Mouse (Mus musculus) neural tube, postnatal 0 days (tissue): ENCODE results near the gene Tifa. TPM values are rescaled to one million over a fixed set of nuclear protein-coding genes. Genes with fewer than 3 reads are reported as not detected.

Source experiments
- polyA plus RNA-seq: library from polyadenylated mRNA; unstranded; fragments of >200 nt; fragmentation: Nextera tagmentation; extraction: Ambion mirVana; gene quantifications from 2 replicates; pipeline ENCODE4 v1.2.1, GENCODE M21; 2015

The Tifa gene
- polyA plus RNA-seq = 4.3 and 4.4 TPM in 2 replicates

GRCm38 (mm10) chr3:127789500-127790191, at the start of gene Tifa:
Gene Tifa (plus strand): TSS chr3:127789805.

GRCm38 (mm10) chr3:127780021-127780644, 9.5 kb upstream of the Tifa start, which contains the start of gene Alpk1:
Gene Alpk1 (minus strand): TSS chr3:127780527.

GRCm38 (mm10) chr3:127837154-127837865, 47.7 kb downstream of the Tifa start, which contains the start of gene Ap1ar:
Gene Ap1ar (minus strand): TSS chr3:127837523.

Other genes with a start within 250 kb of the Tifa start
- 22.3 and 23.1 TPM in 2 replicates for gene Larp7, start 236.5 kb upstream of the Tifa start, polyA plus RNA-seq
- gene Zgrf1, start 236.3 kb upstream of the Tifa start, polyA plus RNA-seq = 2.5 and 3.0 TPM in 2 replicates
- gene Neurog2, start 156.7 kb upstream of the Tifa start, polyA plus RNA-seq = 0.67 and 0.73 TPM in 2 replicates
- 0.42 and 0.44 TPM in 2 replicates for gene Alpk1, start 9.3 kb upstream of the Tifa start, polyA plus RNA-seq
- 84.3 and 97.7 TPM in 2 replicates for gene Ap1ar, start 47.7 kb downstream of the Tifa start, polyA plus RNA-seq
- gene Fam241a, start 106.5 kb downstream of the Tifa start, polyA plus RNA-seq = 8.3 and 9.8 TPM in 2 replicates